Mouse (Mus musculus) C2C12 (cell line): ENCODE results near the gene Auts2. TPM values are rescaled to one million over a fixed set of nuclear protein-coding genes. Genes with fewer than 3 reads are reported as not detected.
"Not testable (repeated sequence)": the region's sequence is repeated elsewhere in the genome, so short reads cannot be mapped to it uniquely, and the experiment has no call there.

Source experiments
- H3K27me3 ChIP-seq: one replicate; pipeline ENCODE4 v1.6.1; 2011; ENCODE audit not compliant: control insufficient read depth, insufficient read depth, insufficient read length
- H3K36me3 ChIP-seq: one replicate; pipeline ENCODE4 v1.6.1; 2011; ENCODE audit not compliant: control insufficient read depth, insufficient read depth
- H3K4me3 ChIP-seq: one replicate; pipeline ENCODE4 v1.5.1; 2011; ENCODE audit warnings: mild to moderate bottlenecking, control low read depth; ENCODE audit not compliant: poor library complexity, insufficient read depth, severe bottlenecking
- H3K79me2 ChIP-seq: one replicate; pipeline ENCODE4 v1.6.1; 2011; ENCODE audit not compliant: control insufficient read depth, insufficient read depth
- H3K79me3 ChIP-seq: one replicate; pipeline ENCODE4 v1.6.1; 2011; ENCODE audit warnings: low read depth, control low read depth
- H3ac ChIP-seq: one replicate; pipeline ENCODE3; 2011; ENCODE audit warnings: low read depth; ENCODE audit not compliant: control insufficient read depth, insufficient read length
- CEBPB ChIP-seq: IDR thresholded peaks from one replicate; pipeline ENCODE4 v1.6.1; 2011; ENCODE audit warnings: low read depth, mild to moderate bottlenecking, control low read depth, moderate library complexity
- CTCF ChIP-seq: IDR thresholded peaks from one replicate; pipeline ENCODE4 v1.5.1; 2011; ENCODE audit not compliant: control insufficient read depth, insufficient read depth, insufficient read length
- FOSL1 ChIP-seq: IDR thresholded peaks from one replicate; pipeline ENCODE4 v1.8.0; 2011; ENCODE audit warnings: mild to moderate bottlenecking, low read length; ENCODE audit not compliant: poor library complexity, insufficient read depth, severe bottlenecking
- MAX ChIP-seq: IDR thresholded peaks from one replicate; pipeline ENCODE4 v1.6.1; 2011; ENCODE audit warnings: mild to moderate bottlenecking, control low read depth
- MYOD1 ChIP-seq: IDR thresholded peaks from one replicate; pipeline ENCODE4 v1.6.1; 2011; ENCODE audit warnings: low read depth; ENCODE audit not compliant: control insufficient read depth, insufficient read length
- MYOG ChIP-seq: IDR thresholded peaks from one replicate; pipeline ENCODE4 v1.6.1; 2011; ENCODE audit not compliant: control insufficient read depth, insufficient read length; ENCODE audit errors: extremely low read depth
- USF1 ChIP-seq: IDR thresholded peaks from one replicate; pipeline ENCODE4 v1.6.1; 2011; ENCODE audit warnings: low read depth, mild to moderate bottlenecking, control low read depth, moderate library complexity
- long read RNA-seq, 2 experiments: library from polyadenylated mRNA; unstranded; transcript quantifications; one replicate each; pipeline ENCODE4 v2.0.0; 2019 to 2020
- polyA plus RNA-seq: library from polyadenylated mRNA; unstranded; fragments of >200 nt; fragmentation: generic; extraction: Trizol; gene quantifications from one replicate; pipeline ENCODE4 v1.2.1, GENCODE M21; 2012; ENCODE audit warnings: missing spikeins

Auts2 gene
- 8.4 TPM for polyA plus RNA-seq
- long read RNA-seq, experiment 1, partial matches to known transcripts: 0 of 1 reads
- long read RNA-seq, experiment 1, other reads (novel, unspliced or antisense): 1 of 1 reads
- long read RNA-seq, experiment 2, partial matches to known transcripts: 5 of 14 reads
- long read RNA-seq, experiment 2, other reads (novel, unspliced or antisense): 9 of 14 reads

- Histone ChIP-seq H3K4me3 (no peak within 1 kb of the TSS), H3K27me3 (no peaks in the 10 kb centered on the region), H3K36me3 (no peaks in the 10 kb centered on the region), H3K79me2 (no peaks in the 10 kb centered on the region), H3K79me3 (no peaks in the 10 kb centered on the region), H3ac (no peak within 1 kb of the TSS)
- TF ChIP-seq FOSL1 (no peak), CTCF (no peak), MYOD1 (no peak), MYOG (no peak), CEBPB (no peak), USF1 (no peak), MAX (no peak)
Measured at GRCm38 (mm10) chr5:132543118-132544071, at the start of gene Auts2. Auts2 (minus strand) TSS chr5:132543344.

GRCm38 (mm10) chr5:132591721-132592695 is 48.9 kb upstream of the Auts2 start:
- no peaks in the 10 kb centered on the region for H3K27me3 ChIP-seq
- no peak overlapping the region for H3ac ChIP-seq
- no peaks in the 10 kb centered on the region for H3K79me2 ChIP-seq
- H3K79me3 ChIP-seq: no peaks in the 10 kb centered on the region
- no peak for TF ChIP-seq MAX
- TF ChIP-seq CTCF: no peak
- no peak for TF ChIP-seq FOSL1
- TF ChIP-seq MYOG: no peak
- no peak for TF ChIP-seq USF1
- TF ChIP-seq CEBPB: no peak
- no peak for TF ChIP-seq MYOD1
- no peaks in the 10 kb centered on the region for H3K36me3 ChIP-seq
- H3K4me3 ChIP-seq: no peak overlapping the region

DNA sequence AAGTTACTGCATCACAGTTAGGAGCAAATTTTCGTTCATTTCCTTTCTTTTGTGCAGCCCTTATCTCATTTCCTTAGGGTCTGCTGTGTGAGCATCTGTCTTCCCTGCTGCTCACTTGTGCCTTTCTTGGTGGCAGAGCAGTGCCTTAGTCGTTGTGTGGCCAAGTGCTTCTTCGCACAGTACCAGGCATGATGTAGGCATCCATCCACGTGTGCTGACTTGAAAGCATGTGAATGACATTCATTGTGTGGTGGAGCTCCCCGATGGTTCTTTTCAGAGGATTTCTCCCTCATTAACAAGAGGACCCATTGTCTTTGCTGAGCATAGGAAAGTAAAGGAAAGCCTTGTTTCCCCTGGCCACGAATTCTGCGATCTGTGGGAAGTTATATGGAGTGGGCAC is 36.6 kb upstream of the Auts2 start:
- Histone ChIP-seq H3K36me3 (no peaks in the 10 kb centered on the region), H3K79me2 (no peaks in the 10 kb centered on the region), H3ac (no peak overlapping the region), H3K4me3 (no peak overlapping the region), H3K79me3 (no peaks in the 10 kb centered on the region), H3K27me3 (no peaks in the 10 kb centered on the region)
- TF ChIP-seq CEBPB: no peak
- TF ChIP-seq MAX: no peak
- TF ChIP-seq FOSL1: no peak
- TF ChIP-seq MYOG: no peak
- no peak for TF ChIP-seq MYOD1
- no peak for TF ChIP-seq USF1
- no peak for TF ChIP-seq CTCF

DNA sequence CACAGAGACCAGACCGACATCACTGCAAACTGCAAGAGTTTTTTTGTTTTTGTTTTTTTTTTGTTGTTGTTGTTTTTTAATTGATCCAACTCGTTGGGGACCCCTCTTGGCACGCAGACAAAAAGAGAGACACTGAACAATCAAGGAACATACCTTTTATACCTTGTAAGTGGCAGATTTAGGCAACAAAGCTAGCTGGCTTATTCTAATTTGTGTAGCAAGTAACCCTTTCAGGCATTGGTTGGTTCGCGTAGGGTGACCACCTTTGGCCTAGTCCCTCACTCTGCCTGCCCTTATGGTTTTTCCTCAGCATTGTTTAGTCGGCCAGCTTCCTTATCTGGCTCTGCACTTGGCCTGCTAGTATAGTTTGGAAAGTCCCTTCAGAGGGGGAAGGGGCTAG is 17.6 kb upstream of the Auts2 start:
- H3ac ChIP-seq, H3K79me2 ChIP-seq, H3K4me3 ChIP-seq, H3K27me3 ChIP-seq, H3K36me3 ChIP-seq, H3K79me3 ChIP-seq: not testable (repeated sequence)

GRCm38 (mm10) chr5:132545761-132546160 is 2.6 kb upstream of the Auts2 start:
- no peak overlapping the region for H3K4me3 ChIP-seq
- TF ChIP-seq MYOD1: no peak
- TF ChIP-seq MYOG: no peak
- no peak for TF ChIP-seq CEBPB
- TF ChIP-seq USF1: no peak
- no peak for TF ChIP-seq MAX
- TF ChIP-seq CTCF: no peak
- no peak for TF ChIP-seq FOSL1
- no peak overlapping the region for H3ac ChIP-seq
- no peaks in the 10 kb centered on the region for H3K79me2 ChIP-seq
- no peaks in the 10 kb centered on the region for H3K27me3 ChIP-seq
- H3K36me3 ChIP-seq: no peaks in the 10 kb centered on the region
- no peaks in the 10 kb centered on the region for H3K79me3 ChIP-seq
